Mouse (Mus musculus) brain, embryonic 14.5 days (tissue): ENCODE results near the gene Siglecf. TPM values are rescaled to one million over a fixed set of nuclear protein-coding genes. Genes with fewer than 3 reads are reported as not detected.
"Not testable (repeated sequence)": the region's sequence is repeated elsewhere in the genome, so short reads cannot be mapped to it uniquely, and the experiment has no call there.

Source experiments
- DNase-seq: peaks from one replicate; pipeline ENCODE4 v3.0.0-alpha.2; 2011; ENCODE audit warnings: low read depth
- CTCF ChIP-seq: fragments of 200-500 bp; IDR thresholded peaks from 2 replicates; pipeline ENCODE4 v1.5.1; 2012; ENCODE audit warnings: inconsistent platforms, mild to moderate bottlenecking, moderate library complexity, borderline replicate concordance; ENCODE audit not compliant: insufficient read depth, insufficient read length; ENCODE audit errors: extremely low read depth
- POLR2A ChIP-seq: fragments of 200-500 bp; IDR thresholded peaks from 2 replicates; pipeline ENCODE4 v1.6.1; 2012; ENCODE audit warnings: mild to moderate bottlenecking, inconsistent platforms, borderline replicate concordance; ENCODE audit not compliant: poor library complexity, insufficient read depth, insufficient read length, severe bottlenecking; ENCODE audit errors: extremely low read depth
- polyA plus RNA-seq: library from polyadenylated mRNA; depleted of rRNA; stranded (reverse); fragments of >200 nt; gene quantifications from 2 replicates; pipeline ENCODE4 v1.2.3, GENCODE M21; 2012

The Siglecf gene
- polyA plus RNA-seq, 1 experiment, result 0.07 TPM

GRCm38 (mm10) chr7:43344020-43344419, 7.1 kb upstream of the Siglecf start:
- no peak for TF ChIP-seq POLR2A
- no peak for TF ChIP-seq CTCF
- no peak for DNase-seq

- no peak for TF ChIP-seq POLR2A
- no peak for TF ChIP-seq CTCF
Observed at GRCm38 (mm10) chr7:43344491-43344890, 6.7 kb upstream of the Siglecf start.

GRCm38 (mm10) chr7:43346148-43346547, 5.0 kb upstream of the Siglecf start:
- no peak for DNase-seq
- TF ChIP-seq CTCF (no peak), POLR2A (no peak)

More at GRCm38 (mm10) chr7:43344491-43344890, 6.7 kb upstream of the Siglecf start:
- DNase-seq, result no peak

- TF ChIP-seq POLR2A (no peak), CTCF (no peak)
- no peak for DNase-seq
Observed at GRCm38 (mm10) chr7:43346571-43346970, 4.6 kb upstream of the Siglecf start.

- not testable (repeated sequence) for DNase-seq
Observed at GRCm38 (mm10) chr7:43349623-43350022, 1.5 kb upstream of the Siglecf start.

GRCm38 (mm10) chr7:43353118-43353517, 2.0 kb downstream of the Siglecf start:
- TF ChIP-seq CTCF (no peak), POLR2A (no peak)
- DNase-seq, result no peak

- TF ChIP-seq POLR2A, result no peak
- no peak for TF ChIP-seq CTCF
- no peak for DNase-seq
Observed at GRCm38 (mm10) chr7:43353758-43354157, 2.6 kb downstream of the Siglecf start.

GRCm38 (mm10) chr7:43354893-43355835, 4.0 kb downstream of the Siglecf start:
- TF ChIP-seq CTCF (no peak), POLR2A (no peak)
- DNase-seq, result no peak

- TF ChIP-seq CTCF (no peak), POLR2A (no peak)
- no peak for DNase-seq
Observed at GRCm38 (mm10) chr7:43358556-43358955, 7.4 kb downstream of the Siglecf start.

- TF ChIP-seq CTCF (no peak), POLR2A (no peak)
- DNase-seq, result no peak
Observed at GRCm38 (mm10) chr7:43361442-43361841, 10.3 kb downstream of the Siglecf start.

- DNase-seq, result no peak
- TF ChIP-seq CTCF (no peak), POLR2A (no peak)
Observed at GRCm38 (mm10) chr7:43362021-43362420, 10.9 kb downstream of the Siglecf start.

GRCm38 (mm10) chr7:43378226-43378625, 27.1 kb downstream of the Siglecf start:
- DNase-seq, result peak; percentile 70
- TF ChIP-seq POLR2A, result no peak
- peak; percentile 76; the same call in 1 of the 2 replicates for TF ChIP-seq CTCF

- no peak for DNase-seq
- no peak for TF ChIP-seq CTCF
- TF ChIP-seq POLR2A, result no peak
Observed at GRCm38 (mm10) chr7:43392349-43393121, 41.4 kb downstream of the Siglecf start.
